Mouse (Mus musculus) lung, postnatal 0 days (tissue): ENCODE results near the gene Lamtor2.

Source experiments
- CTCF ChIP-seq: IDR thresholded peaks from 2 replicates; pipeline ENCODE4 v1.5.1; 2016; ENCODE audit warnings: antibody characterized with exemption, mild to moderate bottlenecking
- EP300 ChIP-seq: IDR thresholded peaks from 2 replicates; pipeline ENCODE4 v1.6.1; 2016; ENCODE audit warnings: antibody characterized with exemption, mild to moderate bottlenecking, control low read depth

DNA sequence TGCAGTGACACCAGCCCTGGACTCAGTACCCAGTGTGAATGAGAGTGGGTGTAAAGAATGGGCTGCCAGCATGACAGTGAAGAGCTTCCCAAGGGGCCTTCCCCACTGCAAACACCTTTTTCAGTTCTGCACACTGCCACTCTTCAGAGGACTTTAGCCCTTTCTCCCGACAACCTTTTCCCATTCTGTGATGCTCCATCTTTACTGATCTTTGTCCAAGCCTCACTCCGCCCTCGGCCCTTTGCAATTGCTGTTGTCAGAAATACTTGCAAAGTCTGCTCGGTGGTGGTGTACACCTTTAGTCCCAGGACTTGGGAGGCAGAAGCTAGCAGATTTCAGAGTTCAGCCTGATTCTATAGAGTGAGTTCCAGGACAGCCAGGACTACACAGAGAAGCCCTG is 1.3 kb downstream of the Lamtor2 start:
- TF ChIP-seq EP300 (no peak), CTCF (no peak)
